Mouse (Mus musculus) ES-E14 (cell line): ENCODE measurements around the gene Gm42957.

Experiments used
- CHD2 ChIP-seq: IDR thresholded peaks from 2 replicates; pipeline ENCODE4 v1.6.1; 2014; ENCODE audit warnings: mild to moderate bottlenecking, low read depth, low read length, inconsistent platforms
- ZC3H11A ChIP-seq: IDR thresholded peaks from 2 replicates; pipeline ENCODE4 v1.6.1; 2012; ENCODE audit warnings: low read depth, mild to moderate bottlenecking, inconsistent platforms, low read length, borderline replicate concordance

DNA sequence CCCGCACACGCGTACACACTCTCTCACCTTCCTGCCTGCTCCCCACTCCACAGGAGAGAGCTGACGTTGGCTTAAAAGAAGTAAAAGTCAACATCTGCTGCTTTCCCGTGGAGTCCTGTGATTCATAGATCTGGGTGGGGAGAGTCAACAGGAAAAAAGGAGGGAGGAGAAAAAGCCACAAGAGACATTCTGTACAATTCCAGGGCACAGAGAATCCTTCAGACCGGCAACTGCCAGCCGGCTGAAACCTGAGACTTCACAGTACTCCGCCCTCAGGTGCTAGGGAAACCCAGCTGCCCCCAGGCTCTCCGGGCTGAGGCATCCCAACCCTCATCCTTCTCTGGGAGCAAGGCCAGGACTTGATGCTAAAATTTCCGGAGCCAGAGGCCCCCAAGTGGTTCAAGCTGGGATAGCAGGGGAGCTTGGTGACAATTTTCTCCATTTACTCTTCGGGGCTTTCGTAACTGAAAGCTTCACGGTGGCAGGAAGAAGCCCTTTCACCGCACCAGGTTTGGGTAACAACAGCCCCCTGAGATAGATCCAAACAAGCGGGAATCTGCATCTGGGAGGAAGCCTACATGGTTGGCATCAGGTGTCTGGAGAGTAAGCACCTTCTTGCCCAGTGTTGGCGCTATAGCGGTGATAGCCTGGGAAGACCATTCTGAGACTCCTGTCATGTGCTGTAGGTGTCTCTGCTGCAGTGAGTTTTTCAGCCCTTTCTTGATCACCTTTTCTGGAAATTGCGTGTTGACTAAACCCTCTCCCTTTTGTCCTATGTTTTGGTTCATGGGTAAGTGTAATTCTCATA, 28.4 kb downstream of the Gm42957 start:
- TF ChIP-seq ZC3H11A: peak; percentile 32; the same call in 1 of the 2 replicates
- no peak for TF ChIP-seq CHD2
